Mouse (Mus musculus): ENCODE data around the gene Calr.
"Not testable (repeated sequence)": the region's sequence is repeated elsewhere in the genome, so short reads cannot be mapped to it uniquely, and the experiment has no call there.

The Calr gene

DNA sequence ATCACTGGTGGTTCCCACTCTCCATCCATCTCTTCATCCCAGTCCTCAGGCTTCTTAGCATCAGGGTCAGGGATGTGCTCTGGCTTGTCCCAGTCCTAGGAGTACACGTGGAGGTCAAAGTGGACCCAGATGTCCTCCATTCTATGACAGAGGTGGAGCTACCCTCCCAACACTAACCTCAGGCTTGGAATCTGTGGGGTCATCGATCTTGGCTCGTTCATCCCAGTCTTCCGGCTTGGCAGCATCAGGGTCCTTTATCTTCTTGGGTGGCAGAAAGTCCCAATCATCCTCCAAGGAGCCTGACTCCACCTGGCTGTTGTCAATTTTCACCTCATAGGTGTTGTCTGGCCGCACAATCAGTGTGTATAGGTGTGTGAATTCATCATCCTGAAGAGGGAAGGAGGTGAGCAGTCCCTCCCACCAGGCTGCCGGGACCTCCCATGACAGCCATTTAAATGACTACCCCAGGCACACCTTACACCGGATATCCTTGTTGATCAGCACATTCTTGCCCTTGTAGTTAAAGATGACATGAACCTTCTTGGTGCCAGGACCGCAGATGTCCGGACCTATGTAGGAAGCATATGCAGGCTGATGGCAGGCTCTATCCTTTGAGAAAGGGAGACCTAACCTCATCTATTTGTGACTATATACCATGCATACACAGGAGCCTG, 2.2 kb downstream of the Calr start:
- DNase-seq: no peak

DNA sequence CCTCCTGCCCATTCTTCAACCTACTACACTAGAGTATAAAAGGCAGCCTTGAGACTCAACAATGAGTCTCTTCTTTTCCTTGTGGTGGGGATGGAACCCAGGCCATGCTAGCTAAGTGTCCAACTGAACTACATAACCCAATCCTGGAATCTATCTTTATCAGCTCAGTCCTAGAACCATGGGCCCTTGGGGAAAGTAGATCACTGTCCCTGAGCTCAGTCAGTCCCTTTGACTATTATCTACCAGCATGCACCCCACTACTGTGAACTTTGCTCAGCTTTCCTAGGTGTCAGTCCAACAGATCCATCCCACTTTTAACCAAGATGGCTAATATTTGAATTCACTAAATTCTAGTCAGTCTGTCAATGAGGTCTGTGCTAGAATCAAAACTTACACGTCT, 5.2 kb downstream of the Calr start:
- DNase-seq: no peak

DNA sequence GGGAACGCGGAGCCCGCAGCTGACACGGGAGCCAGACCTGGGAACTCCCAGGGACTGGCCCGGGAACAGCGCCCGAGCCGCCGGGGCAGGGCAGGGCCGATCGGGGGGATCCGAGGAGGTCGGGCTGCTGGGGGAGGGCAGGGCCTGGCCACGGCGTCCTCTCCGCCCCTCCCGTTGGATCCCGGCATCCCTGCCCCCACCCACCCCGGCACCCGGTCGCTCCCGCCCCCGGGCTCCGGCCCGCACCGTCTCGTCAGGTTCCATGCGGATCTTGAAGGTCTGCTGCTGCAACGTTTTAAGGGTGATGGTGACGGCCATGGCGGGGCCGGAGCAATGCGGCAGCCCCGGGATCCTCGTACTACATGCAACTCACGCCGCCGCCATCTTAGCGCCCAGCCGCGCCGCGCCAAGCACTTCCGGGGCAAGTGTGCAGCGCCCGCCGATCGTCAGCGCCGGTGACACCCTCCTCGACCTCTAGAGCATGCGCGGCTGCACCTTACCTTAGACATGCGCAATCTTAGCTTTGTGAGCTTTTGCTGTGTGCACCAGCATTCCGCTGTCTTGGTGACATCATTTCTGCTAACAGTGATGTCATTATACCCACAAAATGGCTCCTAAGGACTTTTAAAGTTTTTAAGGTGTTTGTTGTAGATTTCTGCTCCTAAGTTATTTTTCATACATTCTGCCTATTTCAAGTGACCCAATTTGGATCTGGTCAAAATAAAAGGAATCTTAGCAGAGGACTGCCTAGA, 6.3 kb downstream of the Calr start, which contains the start of gene Rad23a:
Rad23a (minus strand) TSS at position 418 of the 752 bp plus-strand sequence.
- peak; percentile 90 for DNase-seq

GRCm38 (mm10) chr8:84839875-84840247, 6.9 kb downstream of the Calr start:
- DNase-seq: no peak

DNA sequence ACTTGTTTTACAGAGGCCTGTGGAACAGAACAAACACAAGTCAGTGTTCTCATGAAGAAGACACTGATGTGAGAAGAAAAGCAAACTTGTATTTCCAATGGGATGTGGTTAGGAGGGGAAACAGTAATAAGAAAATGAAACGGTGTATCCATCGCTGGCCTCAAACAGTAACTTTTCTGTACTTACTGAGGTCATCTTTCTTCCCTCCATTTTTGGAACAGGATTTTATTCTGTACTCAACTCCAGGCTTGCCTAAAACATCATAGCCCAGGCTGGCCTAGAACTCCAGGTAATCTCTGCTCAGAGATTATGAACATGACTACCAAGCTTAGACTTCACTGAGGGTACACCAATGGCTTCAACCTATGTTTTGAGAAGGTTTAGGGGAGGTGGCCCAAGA, 7.3 kb downstream of the Calr start:
- no peak for DNase-seq

- DNase-seq: no peak
Measured at GRCm38 (mm10) chr8:84838513-84838912, 8.2 kb downstream of the Calr start.

DNA sequence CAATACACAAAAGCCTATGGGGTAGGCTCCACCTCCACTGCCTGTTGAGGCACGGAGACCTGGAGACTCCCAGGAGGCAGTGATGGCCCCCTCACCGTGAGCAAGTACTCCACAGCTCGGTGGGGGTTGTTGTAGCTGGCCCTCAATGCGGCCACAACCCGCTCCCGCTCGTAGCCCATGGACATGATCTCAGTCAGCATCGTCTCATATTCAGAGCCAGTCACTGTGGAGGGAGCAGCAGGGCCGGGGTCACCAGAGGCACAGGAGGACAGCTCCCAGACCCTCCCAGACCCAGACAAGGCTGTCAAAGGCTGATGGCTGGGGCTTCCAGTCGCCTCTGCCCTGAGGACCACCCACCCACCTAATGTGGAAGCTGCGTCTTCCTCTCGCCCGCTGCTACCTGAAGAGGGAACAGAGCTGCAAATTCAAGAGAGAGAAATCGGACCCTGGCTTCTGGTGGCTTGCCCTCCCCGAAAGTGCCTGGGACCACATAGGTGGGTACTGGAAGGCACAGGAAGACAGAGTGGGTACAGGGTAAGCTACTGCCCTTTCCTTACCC, 8.7 kb downstream of the Calr start:
- DNase-seq: no peak

GRCm38 (mm10) chr8:84837149-84837911, 9.4 kb downstream of the Calr start:
- DNase-seq: no peak

GRCm38 (mm10) chr8:84834866-84835855, 11.6 kb downstream of the Calr start:
- peak; percentile 76 for DNase-seq

- DNase-seq: no peak
Measured at GRCm38 (mm10) chr8:84834002-84834865, 12.5 kb downstream of the Calr start.

- no peak for DNase-seq
Measured at GRCm38 (mm10) chr8:84832759-84833742, 13.7 kb downstream of the Calr start.

DNA sequence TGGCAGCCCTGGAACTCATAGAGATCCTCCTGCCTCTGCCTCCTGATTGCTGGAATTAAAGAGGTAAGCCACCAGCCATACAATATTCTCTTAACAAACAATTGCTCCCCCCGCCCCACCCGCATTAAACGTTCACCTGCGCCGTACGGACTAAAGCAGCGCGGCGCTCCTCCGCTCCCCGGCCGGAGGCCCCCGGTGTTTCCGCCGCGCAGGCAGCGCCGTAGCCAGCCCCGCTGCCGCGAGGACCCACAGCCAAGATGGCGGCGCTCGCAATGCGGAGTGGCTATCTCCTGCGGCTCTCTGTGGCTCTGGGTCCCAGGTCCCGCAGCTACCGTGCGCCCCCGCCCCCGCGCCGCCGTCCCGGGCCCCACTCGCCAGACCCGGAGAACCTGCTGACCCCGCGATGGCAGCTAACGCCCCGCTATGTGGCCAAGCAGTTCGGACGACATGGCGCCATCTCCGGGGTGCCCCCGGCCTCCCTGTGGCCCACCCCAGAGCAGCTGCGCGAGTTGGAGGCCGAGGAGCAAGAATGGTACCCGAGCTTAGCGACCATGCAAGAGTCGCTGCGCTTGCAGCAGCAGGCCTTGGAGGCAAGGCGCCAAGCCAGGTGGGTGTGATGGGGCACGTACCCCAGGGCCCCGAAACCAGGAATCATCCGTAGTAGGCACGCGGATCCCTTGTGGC, 14.6 kb downstream of the Calr start:
- DNase-seq: peak; percentile 82

- no peak for DNase-seq
Measured at GRCm38 (mm10) chr8:84831490-84831889, 15.2 kb downstream of the Calr start, which contains the start of gene Gadd45gip1. Gene Gadd45gip1, plus strand, starts transcription at chr8:84831522.

DNA sequence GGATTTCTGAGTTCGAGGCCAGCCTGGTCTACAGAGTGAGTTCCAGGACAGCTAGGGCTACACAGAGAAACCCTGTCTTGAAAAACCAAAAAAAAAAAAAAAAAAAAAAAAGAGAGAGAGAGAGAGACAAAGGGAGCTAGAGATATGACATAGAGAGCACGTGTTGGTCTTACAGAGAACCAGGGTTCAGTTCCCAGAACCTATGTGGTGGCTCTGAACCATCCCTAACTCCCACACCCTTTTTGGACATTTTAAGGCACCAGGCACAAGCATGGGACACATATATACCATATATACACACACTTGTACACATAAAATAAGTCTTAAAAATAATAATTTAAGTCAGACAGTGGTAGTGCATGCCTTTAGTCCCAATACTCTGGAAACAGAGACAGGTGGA, 20.2 kb downstream of the Calr start:
- not testable (repeated sequence) for DNase-seq

- no peak for DNase-seq
Measured at GRCm38 (mm10) chr8:84825636-84826035, 21.1 kb downstream of the Calr start.

DNA sequence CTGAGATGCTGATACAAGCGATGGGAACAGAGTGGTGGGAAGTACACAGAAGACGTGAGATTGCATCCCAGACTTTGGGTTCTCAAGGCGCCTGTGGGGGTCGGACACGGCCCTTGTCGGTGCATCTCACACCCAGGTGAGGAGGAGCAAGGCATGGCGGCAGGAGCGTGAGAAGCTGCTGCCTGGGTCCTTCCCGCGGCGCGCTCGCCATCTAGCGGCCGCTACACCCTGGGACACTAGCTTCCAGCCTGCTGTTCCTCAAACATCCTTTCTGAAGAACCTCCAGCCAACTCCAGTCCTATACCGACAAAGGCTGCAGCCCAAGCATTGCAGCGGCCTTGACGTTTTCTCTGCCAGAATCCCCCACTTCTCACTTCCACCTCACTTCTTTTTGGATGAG, 23.1 kb downstream of the Calr start:
- DNase-seq: peak; percentile 75

DNA sequence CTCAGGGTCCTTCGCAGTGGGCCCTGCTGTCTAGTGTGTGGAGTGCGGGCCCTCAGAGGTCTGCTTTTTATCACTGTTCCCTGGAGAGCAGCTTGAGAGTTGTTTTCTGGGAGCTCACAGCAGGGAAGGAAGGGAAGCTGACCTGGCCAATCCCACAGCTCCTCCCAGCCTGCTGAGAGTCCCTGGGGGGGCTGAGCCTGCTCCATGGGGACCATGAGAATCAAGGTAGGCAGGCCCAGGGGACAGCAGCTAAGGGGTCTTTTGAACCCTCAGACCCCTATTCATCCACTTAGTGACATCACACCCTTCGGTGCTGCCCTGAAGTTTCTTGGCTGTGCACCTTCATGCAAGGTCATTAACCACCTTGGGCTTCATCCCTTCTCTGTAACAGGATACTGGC, 24.0 kb downstream of the Calr start, which contains the start of gene Dand5:
Dand5 (minus strand) TSS at position 101 of the 400 bp plus-strand sequence.
- DNase-seq: no peak

GRCm38 (mm10) chr8:84816117-84816516, 30.6 kb downstream of the Calr start:
- DNase-seq: no peak

GRCm38 (mm10) chr8:84815547-84815946, 31.2 kb downstream of the Calr start:
- DNase-seq: peak; percentile 99

Measured in right cerebral cortex, postnatal 4 days (tissue).